Mouse (Mus musculus): Measurements from ENCODE around the gene Acp4. TPM values are rescaled to one million over a fixed set of nuclear protein-coding genes. Genes with fewer than 3 reads are reported as not detected.
"Not testable (repeated sequence)": the region's sequence is repeated elsewhere in the genome, so short reads cannot be mapped to it uniquely, and the experiment has no call there.

Gene Acp4
- total RNA-seq, 2 experiments from 2014 or later = not detected

DNA sequence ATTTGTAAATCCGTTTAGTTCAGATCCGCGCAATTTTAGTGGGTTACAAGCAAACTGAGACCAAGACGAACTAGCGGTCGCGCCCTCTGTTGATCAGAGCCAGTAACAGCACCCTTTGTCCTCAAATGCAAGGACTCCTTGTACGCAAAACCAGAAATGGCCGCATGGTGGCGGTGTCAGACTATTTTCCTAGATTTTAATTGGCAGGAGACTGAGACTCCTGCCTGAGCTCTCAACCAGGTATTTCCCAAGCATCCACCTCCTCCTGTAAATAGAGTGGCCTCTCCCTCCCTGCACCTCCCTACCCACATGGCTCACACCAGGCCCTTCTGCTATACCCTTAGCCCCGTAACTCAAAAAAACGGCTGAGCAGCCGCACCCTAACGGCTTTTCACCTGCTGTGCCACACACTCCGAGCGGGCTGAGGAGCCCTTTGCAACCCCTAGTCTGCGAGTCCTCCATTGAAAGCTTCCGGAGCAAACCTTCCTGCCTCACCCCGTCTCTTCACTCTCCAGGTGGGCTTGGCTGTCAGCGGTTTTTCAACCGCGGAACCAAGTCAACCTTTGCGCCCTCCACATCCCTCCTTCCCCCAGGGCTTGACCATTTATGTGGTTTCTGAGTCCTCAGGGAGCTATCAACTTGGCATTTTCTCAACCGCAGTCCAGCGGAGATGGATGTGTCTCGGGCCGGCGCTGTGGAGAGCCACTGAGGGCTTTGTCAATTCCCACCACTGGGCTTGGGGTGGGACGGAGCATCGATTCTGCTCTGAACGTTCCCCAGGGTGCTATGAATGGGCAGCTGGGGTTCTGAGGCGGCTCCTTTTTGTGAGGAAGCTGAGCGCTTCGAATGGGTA is 5.8 kb upstream of the Acp4 start:
- DNase-seq = peak; percentile 91 to 99

DNA sequence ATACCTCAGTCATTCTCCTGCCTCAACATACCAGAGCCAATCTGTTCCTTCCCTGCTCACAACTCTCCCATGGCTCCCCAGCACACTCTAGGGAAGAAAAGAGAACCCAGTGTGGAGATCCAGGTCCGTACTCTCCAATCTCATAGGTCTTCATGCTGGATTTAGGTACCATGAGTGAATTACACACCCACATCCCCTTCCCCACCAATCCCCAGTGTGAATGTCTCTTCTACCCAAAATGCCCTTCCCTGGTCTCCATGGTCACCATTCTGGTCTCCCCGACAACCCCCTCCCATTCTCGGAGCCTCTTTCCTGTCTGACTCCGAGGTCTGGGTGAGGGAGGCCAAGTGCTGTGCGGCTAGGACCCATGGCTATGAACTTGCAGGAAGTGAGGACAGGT is 4.0 kb upstream of the Acp4 start, which contains the start of gene Gm15517:
Gene Gm15517, plus strand, starts transcription at position 301 of the 400 bp plus-strand sequence.
- DNase-seq = no peak

- DNase-seq = no peak
Observed at GRCm38 (mm10) chr7:44260410-44260809, 3.2 kb upstream of the Acp4 start.

DNA sequence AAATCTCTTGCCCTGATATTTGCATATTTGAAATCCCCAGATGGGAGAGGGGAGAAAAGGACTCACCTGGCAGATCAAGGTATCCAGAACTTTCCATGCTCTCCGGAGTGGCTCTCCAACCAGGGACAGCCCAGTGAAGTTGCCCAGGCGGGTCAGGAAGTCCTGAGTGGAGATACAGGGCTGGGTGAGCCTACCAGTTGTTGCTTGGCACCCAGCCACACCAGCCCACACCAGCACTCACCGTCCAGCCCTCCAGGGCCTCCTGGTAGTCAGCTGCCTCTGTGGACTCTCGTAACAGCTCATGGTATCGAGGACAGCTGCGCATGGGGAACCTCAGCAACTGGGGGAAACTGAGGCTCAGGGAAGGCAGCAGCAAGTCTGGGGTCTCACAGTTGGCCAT is 2.2 kb downstream of the Acp4 start:
- no peak for DNase-seq

DNA sequence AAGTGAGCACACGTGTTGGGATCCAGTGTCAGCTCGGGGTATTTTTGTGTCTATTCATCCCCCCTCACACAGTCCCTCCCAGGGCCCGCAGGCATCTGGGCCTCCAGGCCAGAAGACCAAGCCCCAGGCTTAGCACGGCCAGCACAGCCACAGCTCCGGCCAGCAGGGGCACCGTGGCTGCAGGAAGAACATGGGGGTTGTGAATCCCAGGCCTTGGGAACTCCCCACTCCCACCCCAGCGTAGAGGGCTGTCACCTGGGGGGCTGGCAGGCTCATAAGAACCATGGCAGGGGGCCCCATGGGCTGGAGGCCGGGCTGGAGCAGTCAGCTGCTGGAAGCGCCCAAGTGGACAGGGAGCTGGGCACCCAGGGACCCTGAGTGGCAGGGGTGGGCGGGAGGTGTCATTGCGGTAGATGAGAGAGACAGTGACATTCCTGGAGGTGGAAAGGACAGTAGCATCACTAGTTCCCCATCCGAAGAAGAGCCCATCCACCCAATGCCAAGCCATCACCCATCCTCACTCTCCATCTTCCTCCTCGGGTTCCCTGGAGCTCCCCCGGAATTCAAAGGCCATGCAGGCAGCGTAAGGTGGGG is 4.1 kb downstream of the Acp4 start:
- DNase-seq = no peak

GRCm38 (mm10) chr7:44250732-44251275 is 6.4 kb downstream of the Acp4 start:
- not testable (repeated sequence) for DNase-seq

DNA sequence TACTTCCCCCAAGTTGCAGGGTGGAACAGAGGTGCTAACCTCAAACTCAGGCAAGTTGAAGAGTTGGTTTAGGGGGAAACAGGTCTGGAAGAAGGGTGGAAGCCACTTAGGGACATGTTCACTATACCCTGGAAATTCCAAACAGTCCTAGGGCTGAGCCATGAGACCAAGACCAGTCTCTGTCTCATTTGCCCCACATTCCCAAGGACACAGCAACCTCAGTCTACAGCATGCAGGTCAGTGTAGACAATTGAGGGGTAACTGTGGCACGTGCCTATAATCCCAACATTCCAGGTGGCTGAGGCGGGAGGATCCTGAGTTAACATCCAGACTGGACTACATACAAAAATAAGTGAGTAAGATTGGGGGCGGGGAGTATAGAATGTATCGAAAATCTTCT is 7.9 kb downstream of the Acp4 start:
- no peak for DNase-seq

GRCm38 (mm10) chr7:44247971-44248370 is 9.2 kb downstream of the Acp4 start:
- DNase-seq = no peak

DNA sequence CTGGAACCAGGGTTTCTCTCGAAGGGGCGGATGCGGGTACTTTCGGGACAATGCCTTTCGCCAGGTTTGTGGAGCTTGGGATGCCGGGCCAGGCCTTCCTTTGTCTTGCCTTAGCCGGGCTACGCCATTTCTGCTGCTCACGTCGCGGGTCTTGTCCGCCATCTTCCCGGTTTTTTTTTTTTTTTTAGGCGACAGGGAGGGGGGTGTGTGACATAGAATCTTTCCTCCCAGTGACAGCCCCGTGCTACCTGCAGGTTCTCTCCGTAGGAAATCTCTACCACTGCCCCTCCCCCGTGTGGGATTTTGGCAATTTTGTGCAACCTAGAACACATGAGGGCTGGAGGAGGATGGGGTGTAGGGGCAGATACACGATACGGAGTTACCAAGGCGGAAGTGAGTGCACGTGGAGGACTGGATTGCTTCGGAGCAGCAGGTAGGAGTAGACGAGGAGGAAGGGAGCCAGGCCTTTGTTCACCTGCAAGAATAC is 10.2 kb downstream of the Acp4 start:
- peak in 1 of 2 experiments; percentile 24 for DNase-seq

- peak; percentile 92 to 96 for DNase-seq
Observed at GRCm38 (mm10) chr7:44246055-44246983, 10.9 kb downstream of the Acp4 start, which contains the start of the genes 1700028J19Rik and 2410002F23Rik. Gene 1700028J19Rik (minus strand): TSS chr7:44246695. Gene 2410002F23Rik (plus strand): TSS chr7:44246722.

DNA sequence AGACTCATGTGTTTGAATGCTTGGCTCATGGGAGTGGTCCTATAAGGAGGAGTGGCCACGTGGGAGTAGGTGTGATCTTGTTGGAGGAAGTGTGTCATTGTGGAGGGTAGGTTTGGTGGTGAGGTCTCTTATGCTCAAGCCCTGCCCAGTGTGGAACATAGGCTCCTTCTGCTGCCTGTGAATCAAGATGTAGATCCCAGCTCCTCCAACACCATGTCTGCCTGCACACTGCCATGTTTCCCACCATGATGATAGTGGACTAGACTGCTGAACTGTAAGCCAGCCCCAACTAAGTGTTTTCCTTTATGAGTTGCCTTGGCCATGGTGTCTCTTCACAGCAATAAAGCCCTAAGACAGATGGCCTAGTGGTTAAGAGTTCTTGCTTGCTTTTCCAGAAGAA is 13.1 kb downstream of the Acp4 start:
- no peak for DNase-seq

GRCm38 (mm10) chr7:44241163-44241562 is 16.0 kb downstream of the Acp4 start:
- no peak for DNase-seq

GRCm38 (mm10) chr7:44240712-44241111 is 16.5 kb downstream of the Acp4 start:
- DNase-seq = no peak

GRCm38 (mm10) chr7:44239913-44240312 is 17.3 kb downstream of the Acp4 start:
- DNase-seq = no peak

- DNase-seq = no peak
Observed at GRCm38 (mm10) chr7:44235909-44236308, 21.3 kb downstream of the Acp4 start, which contains the start of gene Gm36864. Gene Gm36864 (plus strand): TSS chr7:44236177.

DNA sequence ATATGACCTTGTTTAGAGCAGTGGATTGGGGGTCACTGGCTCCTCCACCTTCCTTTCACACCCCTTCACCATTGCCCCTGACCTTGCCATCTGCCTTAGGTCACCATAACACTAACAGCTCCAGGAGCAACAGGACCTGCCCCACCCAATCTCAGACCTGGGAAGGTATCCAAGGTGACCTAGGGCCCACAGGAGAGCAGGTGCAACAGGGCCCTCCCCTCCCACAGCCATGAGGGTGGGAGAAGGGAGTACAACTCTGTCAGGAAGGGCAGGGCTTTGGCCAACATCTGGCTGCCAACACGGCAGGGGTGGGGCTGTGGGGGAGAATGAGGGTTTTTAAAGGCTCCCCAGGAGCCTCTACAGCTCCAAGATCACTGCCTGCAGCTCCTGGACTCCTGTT is 32.1 kb downstream of the Acp4 start, which contains the start of gene Klk1:
Gene Klk1, plus strand, starts transcription at position 285 of the 400 bp plus-strand sequence.
- no peak for DNase-seq

DNA sequence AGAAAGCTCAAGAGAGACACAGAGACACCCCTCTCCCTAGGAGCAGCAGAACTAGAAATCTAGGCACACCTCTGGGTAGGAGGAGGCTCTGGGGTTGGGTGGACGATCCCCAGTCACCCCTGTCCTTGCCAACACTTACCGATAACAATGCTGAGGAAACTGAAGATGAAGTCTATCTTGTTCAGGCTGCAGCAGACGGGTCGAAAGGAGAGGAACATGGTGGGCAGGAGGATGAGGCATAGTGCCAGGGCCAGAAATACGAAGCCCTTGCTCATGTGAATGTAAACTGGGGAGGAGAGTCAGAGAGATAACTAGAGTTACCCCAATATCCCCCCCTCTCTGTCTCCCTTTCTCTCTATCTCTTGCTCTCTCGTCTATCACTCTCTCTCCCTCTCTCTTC is 34.8 kb downstream of the Acp4 start:
- DNase-seq = not testable (repeated sequence)

DNA sequence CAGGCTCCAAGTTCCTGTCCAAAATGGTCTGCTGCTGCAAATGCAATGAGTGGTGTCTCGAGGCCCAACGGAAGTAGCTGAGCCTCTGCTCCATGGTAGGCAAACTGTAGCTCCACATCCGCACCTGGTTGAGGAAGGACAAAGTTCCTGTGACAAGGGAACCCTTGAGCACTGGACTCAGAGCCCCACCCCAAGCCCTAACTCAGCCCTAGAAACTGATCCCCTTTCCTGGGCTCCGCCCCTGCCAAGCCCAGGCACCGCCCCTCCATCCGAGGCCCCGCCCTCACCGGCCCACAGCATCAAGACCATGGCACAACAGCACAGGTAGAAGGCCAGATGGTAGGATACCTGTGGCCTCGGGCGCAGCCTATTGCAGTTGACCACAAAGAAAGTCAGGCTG is 35.6 kb downstream of the Acp4 start:
- not testable (repeated sequence) for DNase-seq

- no peak for DNase-seq
Observed at GRCm38 (mm10) chr7:44215645-44216044, 41.5 kb downstream of the Acp4 start, which contains the start of gene Klk1b5. Gene Klk1b5 (plus strand): TSS chr7:44215945.

- DNase-seq = no peak
Observed at GRCm38 (mm10) chr7:44208307-44208706, 48.9 kb downstream of the Acp4 start.

GRCm38 (mm10) chr7:44207135-44207534 is 50.0 kb downstream of the Acp4 start, which contains the start of gene Klk1b4:
Gene Klk1b4 (plus strand): TSS chr7:44207435.
- DNase-seq = not testable (repeated sequence)
